Mouse (Mus musculus): ENCODE results near the gene Srpx. TPM values are rescaled to one million over a fixed set of nuclear protein-coding genes. Genes with fewer than 3 reads are reported as not detected.

Srpx gene
- polyA plus RNA-seq, 1 experiment from 2014 or later: 1.4 TPM

DNA sequence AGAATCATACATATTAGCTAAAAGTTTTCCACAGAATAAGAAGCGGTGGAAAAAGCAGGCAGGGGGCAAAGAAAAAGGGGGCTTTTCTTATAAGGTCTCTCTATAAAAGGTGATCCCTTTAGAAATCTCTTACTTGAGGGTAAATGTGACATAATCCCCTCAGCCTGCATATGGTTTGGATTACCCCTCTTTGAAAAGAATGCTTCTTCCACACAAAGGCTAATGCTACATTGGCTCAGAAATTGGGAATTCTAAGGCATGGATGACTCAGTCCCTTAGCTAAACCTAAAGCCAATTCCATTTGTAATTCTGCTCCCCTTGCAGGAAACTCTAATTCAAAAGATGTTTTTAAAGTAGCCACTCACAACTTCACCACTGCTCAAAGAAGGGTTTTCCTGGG, 37.5 kb downstream of the Srpx start:
- Histone ChIP-seq H3K4me1 (ENCODE audit: control insufficient read depth, low read depth, low read length) (no peaks in the 10 kb centered on the region), H3K9me3 (replicated peaks; ENCODE audit: control insufficient read depth, low read length) (no peaks in the 10 kb centered on the region), H3K27ac (ENCODE audit: low read length) (no peak overlapping the region), H3K4me3 (ENCODE audit: low read depth, low read length) (no peak overlapping the region), H3K27me3 (ENCODE audit: control insufficient read depth, insufficient read depth, low read depth, low read length) (no peaks in the 10 kb centered on the region), H3K9ac (ENCODE audit: low read depth, low read length) (no peak overlapping the region), H3K4me2 (ENCODE audit: low read depth, low read length) (no peak overlapping the region), H3K36me3 (ENCODE audit: control insufficient read depth, insufficient read depth) (no peaks in the 10 kb centered on the region)
- no peak for ATAC-seq (ENCODE audit: low read depth)
- 46% methylated on average over 1 of the region's 1 CpGs for WGBS (ENCODE audit: insufficient replicate concordance)

- ATAC-seq (ENCODE audit: low read depth): no peak
- no peaks in the 10 kb centered on the region for H3K36me3 ChIP-seq (ENCODE audit: control insufficient read depth, insufficient read depth)
- H3K27me3 ChIP-seq (ENCODE audit: control insufficient read depth, insufficient read depth, low read depth, low read length): no peaks in the 10 kb centered on the region
- WGBS (ENCODE audit: insufficient replicate concordance): 47% methylated on average over 3 of the region's 3 CpGs
- no peak overlapping the region for H3K4me3 ChIP-seq (ENCODE audit: low read depth, low read length)
- no peaks in the 10 kb centered on the region for H3K4me1 ChIP-seq (ENCODE audit: control insufficient read depth, low read depth, low read length)
- H3K4me2 ChIP-seq (ENCODE audit: low read depth, low read length): no peak overlapping the region
- H3K9ac ChIP-seq (ENCODE audit: low read depth, low read length): no peak overlapping the region
- H3K9me3 ChIP-seq (replicated peaks; ENCODE audit: control insufficient read depth, low read length): no peaks in the 10 kb centered on the region
- no peak overlapping the region for H3K27ac ChIP-seq (ENCODE audit: low read length)
Measured at GRCm38 (mm10) chrX:10073966-10074365, 43.5 kb downstream of the Srpx start.

DNA sequence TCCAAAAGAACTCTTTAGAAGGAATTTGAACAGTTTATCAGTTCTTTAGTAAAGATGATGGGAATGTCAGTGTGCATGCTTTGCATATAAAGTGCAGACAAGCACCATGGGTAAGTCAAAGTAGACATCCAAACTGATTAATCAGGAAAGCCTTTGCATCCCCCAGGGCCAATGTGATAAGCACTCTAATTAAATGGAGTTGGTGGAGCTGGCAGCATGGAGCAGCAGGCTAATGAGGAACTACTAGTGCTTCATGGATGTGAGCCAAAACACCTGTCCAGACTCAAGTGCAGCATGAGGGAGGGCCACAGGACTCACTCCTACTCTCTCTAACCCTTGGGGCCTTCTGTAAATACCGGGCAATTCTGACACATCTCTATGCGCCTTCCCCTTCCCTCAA, 46.0 kb downstream of the Srpx start:
- Histone ChIP-seq H3K9me3 (replicated peaks; ENCODE audit: control insufficient read depth, low read length) (no peaks in the 10 kb centered on the region), H3K27me3 (ENCODE audit: control insufficient read depth, insufficient read depth, low read depth, low read length) (no peaks in the 10 kb centered on the region), H3K4me3 (ENCODE audit: low read depth, low read length) (no peak overlapping the region), H3K9ac (ENCODE audit: low read depth, low read length) (no peak overlapping the region), H3K4me1 (ENCODE audit: control insufficient read depth, low read depth, low read length) (no peaks in the 10 kb centered on the region), H3K27ac (ENCODE audit: low read length) (no peak overlapping the region), H3K36me3 (ENCODE audit: control insufficient read depth, insufficient read depth) (no peaks in the 10 kb centered on the region), H3K4me2 (ENCODE audit: low read depth, low read length) (no peak overlapping the region)
- WGBS (ENCODE audit: insufficient replicate concordance): 68% methylated on average over 2 of the region's 2 CpGs
- no peak for ATAC-seq (ENCODE audit: low read depth)

DNA sequence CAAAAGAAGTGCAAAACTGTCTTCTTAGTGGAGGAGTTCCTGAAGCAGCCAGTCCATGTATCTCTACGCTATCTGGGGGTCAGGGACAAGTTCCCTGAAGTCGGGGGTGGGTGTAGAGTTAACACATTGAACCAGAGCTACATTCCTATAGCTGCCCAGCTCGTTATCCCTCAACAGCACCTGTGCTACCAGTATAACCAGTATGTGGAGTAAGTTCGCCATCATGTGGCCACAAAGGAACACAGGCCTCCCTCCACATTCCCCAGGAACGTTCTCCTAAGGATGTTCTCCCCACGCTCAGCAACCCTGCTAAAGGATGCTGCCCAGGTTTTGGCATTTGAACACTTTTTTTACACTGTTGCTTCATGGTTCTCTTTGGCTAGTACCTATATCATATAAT, 46.8 kb downstream of the Srpx start:
- Histone ChIP-seq H3K27ac (ENCODE audit: low read length) (no peak overlapping the region), H3K4me3 (ENCODE audit: low read depth, low read length) (no peak overlapping the region), H3K27me3 (ENCODE audit: control insufficient read depth, insufficient read depth, low read depth, low read length) (no peaks in the 10 kb centered on the region), H3K36me3 (ENCODE audit: control insufficient read depth, insufficient read depth) (no peaks in the 10 kb centered on the region), H3K4me2 (ENCODE audit: low read depth, low read length) (no peak overlapping the region), H3K4me1 (ENCODE audit: control insufficient read depth, low read depth, low read length) (no peaks in the 10 kb centered on the region), H3K9ac (ENCODE audit: low read depth, low read length) (no peak overlapping the region), H3K9me3 (replicated peaks; ENCODE audit: control insufficient read depth, low read length) (no peaks in the 10 kb centered on the region)
- 16% methylated on average over 6 of the region's 6 CpGs for WGBS (ENCODE audit: insufficient replicate concordance)
- ATAC-seq (ENCODE audit: low read depth): no peak

DNA sequence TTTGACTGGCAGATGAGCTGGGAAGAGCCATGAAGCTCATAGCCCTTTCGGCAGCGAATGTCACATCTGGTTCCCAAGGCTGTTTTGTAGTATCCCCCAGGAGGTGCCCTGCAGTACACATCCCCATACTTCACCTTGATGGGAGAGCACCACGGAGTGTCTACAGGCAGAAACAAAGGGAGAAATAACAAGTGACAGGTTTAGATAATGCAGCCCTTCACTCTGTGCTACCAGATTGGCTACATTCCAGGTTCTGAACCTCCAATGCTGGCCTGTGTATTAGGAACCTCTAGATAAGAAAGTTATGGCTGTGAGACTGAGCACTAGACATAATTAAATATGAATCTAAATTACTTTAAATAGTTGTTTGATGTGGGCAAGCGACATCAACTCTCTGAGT, 48.1 kb downstream of the Srpx start:
- Histone ChIP-seq H3K9me3 (replicated peaks; ENCODE audit: control insufficient read depth, low read length) (no peaks in the 10 kb centered on the region), H3K4me3 (ENCODE audit: low read depth, low read length) (no peak overlapping the region), H3K4me1 (ENCODE audit: control insufficient read depth, low read depth, low read length) (no peaks in the 10 kb centered on the region), H3K36me3 (ENCODE audit: control insufficient read depth, insufficient read depth) (no peaks in the 10 kb centered on the region), H3K27me3 (ENCODE audit: control insufficient read depth, insufficient read depth, low read depth, low read length) (no peaks in the 10 kb centered on the region), H3K9ac (ENCODE audit: low read depth, low read length) (no peak overlapping the region), H3K4me2 (ENCODE audit: low read depth, low read length) (no peak overlapping the region), H3K27ac (ENCODE audit: low read length) (no peak overlapping the region)
- ATAC-seq (ENCODE audit: low read depth): no peak
- 63% methylated on average over 4 of the region's 4 CpGs for WGBS (ENCODE audit: insufficient replicate concordance)

DNA sequence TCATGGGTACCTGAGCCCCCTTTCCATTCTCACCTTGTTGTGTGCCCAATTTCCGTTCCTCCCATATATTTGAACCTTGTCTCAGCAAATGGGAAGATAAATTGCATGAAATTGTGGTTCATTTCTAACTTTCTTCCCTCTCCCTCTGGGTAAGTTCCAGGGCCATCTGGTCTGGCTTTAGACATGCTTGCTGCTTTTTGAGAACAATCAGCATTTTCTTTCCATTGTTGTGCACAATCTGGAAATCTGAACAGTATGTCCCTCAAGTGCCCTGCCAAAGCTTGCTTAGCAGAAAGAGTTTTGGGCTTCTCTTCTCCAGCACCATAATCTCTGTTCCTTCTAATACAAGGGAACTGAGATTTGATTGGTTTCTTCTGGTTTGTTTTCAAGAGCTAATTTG, 53.7 kb downstream of the Srpx start:
- H3K4me1 ChIP-seq (ENCODE audit: control insufficient read depth, low read depth, low read length): no peaks in the 10 kb centered on the region
- WGBS (ENCODE audit: insufficient replicate concordance): 39% methylated on average over 1 of the region's 1 CpGs
- no peak overlapping the region for H3K9ac ChIP-seq (ENCODE audit: low read depth, low read length)
- no peak overlapping the region for H3K27ac ChIP-seq (ENCODE audit: low read length)
- no peaks in the 10 kb centered on the region for H3K9me3 ChIP-seq (replicated peaks; ENCODE audit: control insufficient read depth, low read length)
- H3K4me3 ChIP-seq (ENCODE audit: low read depth, low read length): no peak overlapping the region
- no peak overlapping the region for H3K4me2 ChIP-seq (ENCODE audit: low read depth, low read length)
- ATAC-seq (ENCODE audit: low read depth): no peak
- no peaks in the 10 kb centered on the region for H3K27me3 ChIP-seq (ENCODE audit: control insufficient read depth, insufficient read depth, low read depth, low read length)
- H3K36me3 ChIP-seq (ENCODE audit: control insufficient read depth, insufficient read depth): no peaks in the 10 kb centered on the region

DNA sequence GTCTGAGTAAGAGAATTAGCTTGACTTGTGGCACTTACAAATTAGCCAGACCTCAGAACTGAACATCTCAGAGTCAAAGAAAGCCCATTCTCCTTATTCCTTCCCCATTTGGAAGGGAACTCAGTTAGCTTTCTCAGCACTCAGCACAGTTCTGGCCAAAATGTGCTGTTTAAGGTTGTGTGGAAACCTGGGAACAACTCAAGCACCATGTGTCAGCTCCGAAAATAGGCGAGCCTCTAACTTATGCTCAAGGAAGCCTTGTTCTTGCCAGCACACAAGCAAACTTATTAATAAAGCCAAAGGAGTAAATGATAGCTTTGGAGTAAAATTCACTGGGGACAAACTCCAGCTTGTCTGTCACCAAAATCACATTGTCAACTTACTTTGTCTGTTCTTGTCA, 54.1 kb downstream of the Srpx start:
- Histone ChIP-seq H3K4me2 (ENCODE audit: low read depth, low read length) (no peak overlapping the region), H3K4me3 (ENCODE audit: low read depth, low read length) (no peak overlapping the region), H3K9ac (ENCODE audit: low read depth, low read length) (no peak overlapping the region), H3K36me3 (ENCODE audit: control insufficient read depth, insufficient read depth) (no peaks in the 10 kb centered on the region), H3K9me3 (replicated peaks; ENCODE audit: control insufficient read depth, low read length) (no peaks in the 10 kb centered on the region), H3K4me1 (ENCODE audit: control insufficient read depth, low read depth, low read length) (no peaks in the 10 kb centered on the region), H3K27ac (ENCODE audit: low read length) (no peak overlapping the region), H3K27me3 (ENCODE audit: control insufficient read depth, insufficient read depth, low read depth, low read length) (no peaks in the 10 kb centered on the region)
- 41% methylated on average over 2 of the region's 2 CpGs for WGBS (ENCODE audit: insufficient replicate concordance)
- no peak for ATAC-seq (ENCODE audit: low read depth)

DNA sequence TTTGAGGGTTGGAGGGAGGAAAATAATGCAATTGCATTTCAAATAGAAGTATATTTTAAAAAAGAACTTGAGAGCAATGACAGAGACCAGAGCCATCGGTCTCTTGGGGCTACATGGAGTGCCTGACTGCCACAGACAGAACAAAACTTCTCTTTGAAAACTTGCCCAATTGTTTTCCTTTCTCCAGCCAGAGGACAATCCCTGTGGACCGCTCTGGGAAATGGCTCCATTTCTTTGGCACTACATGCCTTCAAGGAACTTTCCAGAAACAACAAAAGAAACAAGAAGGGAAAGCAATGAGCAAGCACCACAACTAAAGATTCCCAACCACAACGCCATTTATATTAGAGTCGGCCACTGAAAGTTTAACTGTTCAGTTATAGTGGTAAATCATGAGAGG, 55.3 kb downstream of the Srpx start:
- no peak for ATAC-seq (ENCODE audit: low read depth)
- WGBS (ENCODE audit: insufficient replicate concordance): 69% methylated on average over 4 of the region's 4 CpGs

DNA sequence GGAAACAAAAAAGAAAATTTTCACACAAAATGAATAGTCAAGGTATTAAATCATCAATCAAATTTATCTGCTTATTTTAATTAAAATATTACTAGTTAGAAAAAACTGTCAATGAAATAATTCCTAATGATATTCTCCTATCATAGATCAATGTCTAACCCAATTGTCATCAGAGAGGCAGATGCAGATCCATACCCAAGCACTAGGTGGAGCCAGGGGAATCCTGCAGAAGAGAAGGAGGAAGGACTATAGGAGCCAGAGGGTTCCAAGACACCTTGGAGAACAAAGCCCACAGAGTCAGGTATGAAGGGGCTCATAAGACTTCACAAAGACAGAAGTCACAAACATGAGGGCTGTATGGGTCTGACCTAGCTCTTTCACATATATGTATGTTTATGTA, 82.8 kb downstream of the Srpx start:
- Histone ChIP-seq H3K4me2 (ENCODE audit: low read depth, low read length) (no peak overlapping the region), H3K9ac (ENCODE audit: low read depth, low read length) (no peak overlapping the region), H3K27ac (ENCODE audit: low read length) (no peak overlapping the region), H3K9me3 (replicated peaks; ENCODE audit: control insufficient read depth, low read length) (no peaks in the 10 kb centered on the region), H3K4me1 (ENCODE audit: control insufficient read depth, low read depth, low read length) (no peaks in the 10 kb centered on the region), H3K27me3 (ENCODE audit: control insufficient read depth, insufficient read depth, low read depth, low read length) (no peaks in the 10 kb centered on the region), H3K36me3 (ENCODE audit: control insufficient read depth, insufficient read depth) (no peaks in the 10 kb centered on the region), H3K4me3 (ENCODE audit: low read depth, low read length) (no peak overlapping the region)
- no peak for ATAC-seq (ENCODE audit: low read depth)

More for the DNA sequence above, 55.3 kb downstream of the Srpx start:
- Histone ChIP-seq H3K27me3 (ENCODE audit: control insufficient read depth, insufficient read depth, low read depth, low read length) (no peaks in the 10 kb centered on the region), H3K4me3 (ENCODE audit: low read depth, low read length) (no peak overlapping the region), H3K27ac (ENCODE audit: low read length) (no peak overlapping the region), H3K4me1 (ENCODE audit: control insufficient read depth, low read depth, low read length) (no peaks in the 10 kb centered on the region), H3K9ac (ENCODE audit: low read depth, low read length) (no peak overlapping the region), H3K4me2 (ENCODE audit: low read depth, low read length) (no peak overlapping the region), H3K9me3 (replicated peaks; ENCODE audit: control insufficient read depth, low read length) (no peaks in the 10 kb centered on the region), H3K36me3 (ENCODE audit: control insufficient read depth, insufficient read depth) (no peaks in the 10 kb centered on the region)

- Histone ChIP-seq H3K9ac (ENCODE audit: low read depth, low read length) (no peak overlapping the region), H3K36me3 (ENCODE audit: control insufficient read depth, insufficient read depth) (no peaks in the 10 kb centered on the region), H3K4me2 (ENCODE audit: low read depth, low read length) (no peak overlapping the region), H3K27ac (ENCODE audit: low read length) (no peak overlapping the region), H3K4me1 (ENCODE audit: control insufficient read depth, low read depth, low read length) (no peaks in the 10 kb centered on the region), H3K9me3 (replicated peaks; ENCODE audit: control insufficient read depth, low read length) (no peaks in the 10 kb centered on the region), H3K27me3 (ENCODE audit: control insufficient read depth, insufficient read depth, low read depth, low read length) (no peaks in the 10 kb centered on the region), H3K4me3 (ENCODE audit: low read depth, low read length) (no peak overlapping the region)
- no peak for ATAC-seq (ENCODE audit: low read depth)
Measured at GRCm38 (mm10) chrX:10010202-10010601, 107.3 kb downstream of the Srpx start.
